Mouse (Mus musculus) olfactory bulb, adult 2 months (tissue): ENCODE data around the gene Procr. TPM values are rescaled to one million over a fixed set of nuclear protein-coding genes. Genes with fewer than 3 reads are reported as not detected.

Experiments used
- H3K27ac ChIP-seq: fragments of 200-500 bp; 2 replicates; pipeline ENCODE4 v1.5.1; 2012; ENCODE audit warnings: low read depth, low read length; ENCODE audit not compliant: insufficient read depth
- H3K4me1 ChIP-seq: fragments of 200-500 bp; 2 replicates; pipeline ENCODE4 v1.6.1; 2012; ENCODE audit warnings: low read length; ENCODE audit not compliant: control insufficient read depth, insufficient read depth
- H3K4me3 ChIP-seq: fragments of 200-500 bp; 2 replicates; pipeline ENCODE4 v1.5.1; 2012; ENCODE audit warnings: mild to moderate bottlenecking, low read depth, low read length, moderate library complexity; ENCODE audit not compliant: insufficient read depth
- CTCF ChIP-seq: fragments of 200-500 bp; IDR thresholded peaks from 2 replicates; pipeline ENCODE4 v1.5.1; 2012; ENCODE audit warnings: low read depth, mild to moderate bottlenecking, low read length, moderate library complexity; ENCODE audit not compliant: insufficient read depth
- POLR2A ChIP-seq: fragments of 200-500 bp; IDR thresholded peaks from 2 replicates; pipeline ENCODE4 v1.6.1; 2012; ENCODE audit warnings: mild to moderate bottlenecking, low read depth, low read length, moderate library complexity; ENCODE audit not compliant: insufficient read depth
- WGBS: fragments of 180-500 bp; shearing (Covaris S2); methylation state at CpG from one replicate; pipeline ENCODE4 v1.1.7; 2018; 5-methylcytosine and 5-hydroxymethylcytosine counted together
- polyA plus RNA-seq: library from polyadenylated mRNA; stranded (reverse); fragments of >200 nt; gene quantifications from 2 replicates; pipeline ENCODE4 v1.2.4, GENCODE M21; 2012; ENCODE audit warnings: low replicate concordance; ENCODE audit not compliant: missing spikeins, insufficient read depth, insufficient read length

Gene Procr
- polyA plus RNA-seq, 1 experiment: not detected

GRCm38 (mm10) chr2:155742931-155743337 is 8.0 kb upstream of the Procr start:
- Histone ChIP-seq H3K4me1 (0 out of 2 replicates have a peak, but pooled peaks cover 2% of the 10 kb centered on the region), H3K4me3 (no peak overlapping the region), H3K27ac (no peak overlapping the region)
- 53% methylated on average over 12 of the region's 12 CpGs for WGBS
- TF ChIP-seq POLR2A (no peak), CTCF (no peak)

- no peak for TF ChIP-seq POLR2A
- TF ChIP-seq CTCF: no peak
- no peak overlapping the region for H3K27ac ChIP-seq
- 90% methylated on average over 9 of the region's 9 CpGs for WGBS
- no peak overlapping the region for H3K4me3 ChIP-seq
- H3K4me1 ChIP-seq: 0 out of 2 replicates have a peak, but pooled peaks cover 2% of the 10 kb centered on the region
Observed at GRCm38 (mm10) chr2:155743351-155743750, 7.6 kb upstream of the Procr start.

- TF ChIP-seq POLR2A (no peak), CTCF (no peak)
- Histone ChIP-seq H3K4me3 (no peak overlapping the region), H3K4me1 (0 out of 2 replicates have a peak, but pooled peaks cover 2% of the 10 kb centered on the region), H3K27ac (no peak overlapping the region)
- 72% methylated on average over 3 of the region's 3 CpGs for WGBS
Observed at GRCm38 (mm10) chr2:155745487-155745886, 5.4 kb upstream of the Procr start.

DNA sequence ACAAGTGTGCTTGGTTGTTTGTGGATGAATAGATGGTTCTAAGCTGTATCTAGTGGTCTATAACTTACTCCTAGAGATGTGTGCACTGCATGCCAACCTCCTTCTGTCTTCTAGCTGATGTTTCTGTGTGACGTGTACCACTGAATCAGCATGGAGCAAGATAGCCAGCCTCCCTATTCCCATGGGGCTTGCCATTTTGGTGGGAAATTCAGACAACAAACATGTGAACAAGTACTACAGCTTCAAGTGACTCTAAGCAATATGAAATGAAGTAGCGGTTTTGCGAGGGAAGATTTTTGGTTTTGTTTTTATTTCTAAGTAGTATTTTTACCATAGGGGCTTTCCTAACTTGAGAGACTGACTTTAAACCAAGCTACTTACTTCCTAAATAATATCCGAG is 1.5 kb upstream of the Procr start:
- Histone ChIP-seq H3K4me3 (no peak overlapping the region), H3K27ac (no peak overlapping the region), H3K4me1 (peaks cover 22% of the 10 kb centered on the region)
- TF ChIP-seq CTCF: no peak
- 90% methylated on average over 4 of the region's 4 CpGs for WGBS

DNA sequence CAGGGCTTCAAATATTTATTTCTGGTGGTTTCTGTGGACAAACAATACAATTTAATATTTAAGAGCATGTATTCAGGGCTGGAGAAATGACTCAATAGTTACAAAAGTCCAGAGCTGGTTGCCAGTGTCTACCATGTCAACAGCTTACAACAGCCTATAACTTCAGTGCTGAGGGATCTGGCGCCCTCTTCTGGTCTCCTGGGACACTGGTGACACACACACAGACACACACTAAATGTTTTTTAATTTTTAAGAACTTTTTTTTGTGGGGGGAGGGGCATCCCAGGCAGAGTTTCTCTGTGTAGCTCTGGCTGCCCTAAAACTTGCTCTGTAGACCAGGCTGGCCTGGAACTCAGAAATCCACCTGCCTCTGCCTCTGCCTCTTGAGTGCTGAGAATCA is 4.8 kb downstream of the Procr start:
- TF ChIP-seq POLR2A: no peak
- no peak for TF ChIP-seq CTCF
- WGBS: 0% methylated on average over 1 of the region's 1 CpGs
- no peak overlapping the region for H3K4me3 ChIP-seq
- H3K4me1 ChIP-seq: peaks cover 22% of the 10 kb centered on the region
- no peak overlapping the region for H3K27ac ChIP-seq

DNA sequence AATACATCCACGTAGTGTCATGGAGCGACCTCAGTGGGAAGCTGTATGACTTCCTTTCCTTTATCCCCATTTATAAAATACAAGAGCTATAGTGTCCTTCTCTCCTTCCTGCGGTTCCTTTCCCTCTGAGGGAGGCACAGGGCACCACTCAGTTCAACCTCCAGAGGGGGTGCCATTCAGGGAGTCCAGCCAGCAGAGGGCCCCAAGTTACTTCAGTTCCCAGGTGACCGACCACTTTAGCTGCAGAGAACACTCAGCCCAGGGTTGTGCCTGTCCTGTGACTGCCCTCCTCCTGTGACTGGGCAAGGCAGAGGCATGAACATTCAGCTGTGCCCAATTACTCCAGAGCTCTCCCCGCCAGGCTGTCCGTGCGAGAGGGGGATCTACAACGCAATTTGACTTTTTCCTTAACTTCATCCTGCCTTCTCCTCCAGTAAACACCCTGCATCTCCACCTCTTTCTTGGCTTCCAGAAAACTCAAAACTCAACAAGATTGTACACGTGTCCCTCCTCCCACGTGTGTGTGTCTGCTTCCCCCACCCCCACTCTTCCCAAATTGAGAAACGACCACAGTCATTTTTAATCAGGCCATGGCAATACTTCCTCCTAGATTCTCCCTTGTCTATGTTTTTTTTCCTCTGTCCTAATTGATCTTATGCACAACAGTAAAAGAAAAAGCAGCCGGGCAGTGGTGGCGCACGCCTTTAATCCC is 6.1 kb downstream of the Procr start:
- Histone ChIP-seq H3K4me3 (no peak overlapping the region), H3K4me1 (peaks cover 14% of the 10 kb centered on the region), H3K27ac (no peak overlapping the region)
- no peak for TF ChIP-seq CTCF
- TF ChIP-seq POLR2A: no peak
- 70% methylated on average over 14 of the region's 14 CpGs for WGBS

DNA sequence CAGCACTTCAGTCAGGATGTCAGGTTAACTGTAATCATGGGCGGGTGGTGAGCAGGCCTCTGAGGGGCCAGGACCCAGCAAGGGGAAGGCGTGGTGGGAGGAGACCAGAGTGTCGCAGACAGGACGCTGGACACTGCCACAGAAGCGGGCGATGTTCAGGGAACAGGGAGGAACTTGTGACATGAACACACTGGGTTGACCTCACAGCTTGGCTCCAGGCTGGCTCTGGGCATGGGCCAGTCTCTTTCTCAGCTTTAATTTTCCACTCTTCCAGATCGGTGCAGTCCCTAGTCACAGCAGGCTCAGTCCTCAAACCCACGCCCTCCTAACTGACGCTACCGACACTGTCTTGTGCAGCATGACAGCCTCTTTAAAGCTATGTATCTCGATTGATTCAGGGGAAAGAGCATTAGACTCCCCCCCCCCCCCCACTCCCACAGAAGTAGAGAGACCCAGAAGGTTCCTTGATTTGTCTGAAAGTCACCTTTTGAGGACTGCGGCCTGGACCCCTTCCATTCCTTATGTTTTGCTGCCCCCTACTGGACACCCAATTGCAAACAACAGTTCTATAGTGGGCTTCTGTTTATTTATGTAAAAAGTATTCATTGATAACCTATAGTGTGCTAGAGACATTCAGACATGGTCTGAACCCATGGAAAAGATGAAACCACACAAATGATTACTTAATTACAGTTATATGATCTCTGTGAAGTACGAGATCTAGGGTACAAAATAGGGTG is 13.9 kb downstream of the Procr start:
- Histone ChIP-seq H3K4me1 (peaks cover 5% of the 10 kb centered on the region; the same call in 1 of the 2 replicates), H3K27ac (no peak overlapping the region), H3K4me3 (peak overlapping the region; percentile 16; the same call in 1 of the 2 replicates)
- WGBS: 46% methylated on average over 13 of the region's 13 CpGs
- TF ChIP-seq CTCF (0 out of 2 replicates have a peak, but pooled peaks have one; percentile 11), POLR2A (no peak)

DNA sequence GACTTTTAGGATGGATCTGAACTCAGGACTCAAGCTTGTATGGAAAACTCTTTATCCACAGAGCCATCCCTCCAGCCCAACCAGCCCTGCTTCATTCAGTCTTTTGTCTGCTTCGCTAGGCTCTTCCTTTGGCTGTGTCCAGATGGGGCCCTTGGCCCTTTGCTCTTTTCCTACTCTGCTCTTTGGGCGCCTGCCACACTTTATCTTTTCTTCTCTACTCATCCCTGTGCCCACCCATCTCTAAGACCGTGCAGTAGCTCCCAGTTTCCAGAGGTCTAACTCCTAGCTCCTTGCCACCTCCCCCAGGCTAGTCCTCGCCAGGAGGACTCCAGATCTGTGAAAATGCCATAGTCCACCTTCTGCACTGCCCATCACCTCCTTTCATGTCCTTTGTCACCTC is 22.7 kb downstream of the Procr start:
- Histone ChIP-seq H3K4me1 (peaks cover 8% of the 10 kb centered on the region), H3K4me3 (no peak overlapping the region), H3K27ac (no peak overlapping the region)
- WGBS: 77% methylated on average over 4 of the region's 4 CpGs
- TF ChIP-seq POLR2A (no peak), CTCF (no peak)

DNA sequence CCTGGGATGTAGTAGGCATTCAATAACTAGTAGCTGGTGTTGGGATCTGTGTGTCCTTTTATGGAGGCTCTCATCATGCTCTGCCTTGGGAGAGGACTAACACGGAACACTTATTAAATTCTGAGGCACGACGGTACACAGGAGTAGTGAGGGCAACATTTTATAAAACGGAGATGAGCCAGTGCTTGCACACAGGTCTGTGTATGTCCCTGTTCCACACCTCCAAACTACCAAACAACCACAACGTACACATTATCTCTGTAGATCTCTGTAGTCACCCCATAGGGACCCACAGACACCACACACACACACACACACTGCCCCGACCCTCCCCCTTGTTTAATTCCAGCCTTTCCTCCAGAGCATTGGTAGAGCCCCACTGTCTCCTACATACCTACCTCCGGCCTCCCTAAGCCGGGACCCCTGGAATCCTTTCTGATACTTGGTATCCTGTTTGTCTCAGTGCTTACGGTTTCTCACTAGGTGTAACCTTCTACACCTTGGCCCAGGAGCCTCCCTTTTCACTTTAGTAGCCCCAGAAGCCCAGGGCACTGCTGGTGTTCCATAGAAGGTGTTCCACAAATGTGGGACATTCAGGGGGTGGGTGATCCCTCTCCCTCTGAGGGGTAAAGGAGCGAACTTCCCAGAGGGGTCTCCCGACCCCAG is 23.5 kb downstream of the Procr start:
- Histone ChIP-seq H3K4me3 (peak overlapping the region; percentile 82; the same call in 1 of the 2 replicates), H3K27ac (no peak overlapping the region), H3K4me1 (peaks cover 13% of the 10 kb centered on the region)
- TF ChIP-seq POLR2A (no peak), CTCF (no peak)
- 43% methylated on average over 11 of the region's 11 CpGs for WGBS
